Mouse (Mus musculus): Measurements from ENCODE around the gene Adh1.

DNA sequence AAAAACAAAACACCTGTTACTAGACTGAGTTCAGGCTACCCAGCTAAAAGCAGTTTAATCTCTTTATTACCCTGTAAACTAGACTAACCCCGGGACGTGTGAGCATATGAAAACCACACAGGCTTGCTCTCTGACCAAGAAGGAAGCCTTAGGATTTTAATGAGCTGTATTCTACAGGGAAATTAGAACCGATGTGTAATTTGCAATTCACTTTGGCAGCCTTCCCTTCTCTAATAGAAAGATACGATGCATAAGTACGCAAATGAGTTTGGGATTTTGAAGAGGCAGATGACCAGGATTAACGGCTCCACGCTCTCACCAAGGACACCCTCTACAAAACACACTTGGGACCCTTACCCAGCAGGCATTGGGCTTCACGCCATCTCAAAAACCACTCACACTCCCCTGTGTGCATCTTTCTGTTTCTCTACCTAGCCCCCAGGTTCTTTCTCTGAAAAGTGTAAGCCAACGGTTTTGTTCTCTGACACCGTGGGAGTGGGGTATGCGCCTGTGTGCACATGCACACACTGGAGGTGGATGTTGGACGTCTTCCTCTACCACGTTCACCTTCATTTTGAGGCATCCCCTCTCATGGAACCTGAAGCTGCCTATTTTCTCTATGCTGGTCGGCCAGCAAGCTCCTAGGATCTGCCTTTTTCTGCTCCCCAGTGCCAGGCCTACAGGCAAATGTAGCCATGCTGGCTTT is 18.6 kb upstream of the Adh1 start:
- TF ChIP-seq CTCF (conservative IDR thresholded peaks at IDR 0.05; ENCODE audit: insufficient read depth, insufficient read length, low read depth, low read length) (no peak), POLR2A (IDR thresholded peaks at IDR 0.05; ENCODE audit: low read depth, low read length) (no peak)

Data from kidney, adult 2 months (tissue).